Mouse (Mus musculus): ENCODE measurements around the gene Gstp1. TPM values are rescaled to one million over a fixed set of nuclear protein-coding genes. Genes with fewer than 3 reads are reported as not detected.

The Gstp1 gene
- polyA plus RNA-seq, 2 experiments from 2014 or later = 481 to 485 TPM

GRCm38 (mm10) chr19:4000119-4000900 lies 37.5 kb downstream of the Gstp1 start, which contains the start of the genes Nudt8 and Gm49405:
Gene Nudt8, plus strand, starts transcription at chr19:4000580.
Gene Gm49405, plus strand, starts transcription at chr19:4000626.
- peak; percentile 90 for ATAC-seq

- no peak for ATAC-seq
These were observed 38.6 kb downstream of the Gstp1 start for GRCm38 (mm10) chr19:3999121-3999730.

GRCm38 (mm10) chr19:3998335-3998734 lies 39.5 kb downstream of the Gstp1 start:
- ATAC-seq = no peak

GRCm38 (mm10) chr19:3997231-3997630 lies 40.6 kb downstream of the Gstp1 start:
- no peak for ATAC-seq

- ATAC-seq = no peak
These were observed 41.0 kb downstream of the Gstp1 start for GRCm38 (mm10) chr19:3996747-3997146.

GRCm38 (mm10) chr19:3996106-3996505 lies 41.7 kb downstream of the Gstp1 start:
- no peak for ATAC-seq

GRCm38 (mm10) chr19:3995505-3995904 lies 42.3 kb downstream of the Gstp1 start:
- ATAC-seq = no peak

GRCm38 (mm10) chr19:3994932-3995331 lies 42.9 kb downstream of the Gstp1 start:
- ATAC-seq = no peak

- no peak for ATAC-seq
These were observed 45.4 kb downstream of the Gstp1 start, which contains the start of gene Tbx10 for GRCm38 (mm10) chr19:3992416-3992815. Gene Tbx10, plus strand, starts transcription at chr19:3992752.

GRCm38 (mm10) chr19:3991966-3992365 lies 45.8 kb downstream of the Gstp1 start:
- no peak for ATAC-seq

- ATAC-seq = no peak
These were observed 46.2 kb downstream of the Gstp1 start for GRCm38 (mm10) chr19:3991562-3991961.

- ATAC-seq = no peak
These were observed 47.0 kb downstream of the Gstp1 start for GRCm38 (mm10) chr19:3990804-3991203.

GRCm38 (mm10) chr19:3988750-3989149 lies 49.0 kb downstream of the Gstp1 start:
- ATAC-seq = no peak

- ATAC-seq = no peak
These were observed 49.7 kb downstream of the Gstp1 start for GRCm38 (mm10) chr19:3988066-3988465.

GRCm38 (mm10) chr19:3986334-3986733 lies 51.5 kb downstream of the Gstp1 start, which contains the start of gene Acy3:
Gene Acy3, plus strand, starts transcription at chr19:3986570.
- no peak for ATAC-seq

Other genes with a start within 250 kb of the Gstp1 start
- gene Chka, start 186.2 kb downstream of the Gstp1 start, polyA plus RNA-seq (2017; shearing (Covaris generic)) = 1 to 10 TPM; 3.0 to 3.2 TPM
- gene Tcirg1, start 130.9 kb downstream of the Gstp1 start, polyA plus RNA-seq (2017; shearing (Covaris generic)) = 10 to 100 TPM; 36.2 to 70.0 TPM
- 100 to 1,000 TPM; 262 to 298 TPM for gene Ndufs8, start 125.2 kb downstream of the Gstp1 start, polyA plus RNA-seq (2017; shearing (Covaris generic))
- gene Aldh3b1, start 108.2 kb downstream of the Gstp1 start, polyA plus RNA-seq (2017; shearing (Covaris generic)) = under 1 TPM in 1 of 2 experiments, not detected in 1; 0.83 TPM
- gene Unc93b1, start 102.8 kb downstream of the Gstp1 start, polyA plus RNA-seq (2017; shearing (Covaris generic)) = 10 to 100 TPM; 17.1 to 21.8 TPM
- not detected for gene Aldh3b3, start 79.3 kb downstream of the Gstp1 start, polyA plus RNA-seq (2017; shearing (Covaris generic))
- gene Aldh3b2, start 65.7 kb downstream of the Gstp1 start, polyA plus RNA-seq (2017; shearing (Covaris generic)) = not detected
- gene Acy3, start 51.4 kb downstream of the Gstp1 start, polyA plus RNA-seq (2017; shearing (Covaris generic)) = 1 to 10 TPM; 1.2 to 1.6 TPM
- not detected for gene Tbx10, start 45.2 kb downstream of the Gstp1 start, polyA plus RNA-seq (2017; shearing (Covaris generic))
- gene Nudt8, start 37.4 kb downstream of the Gstp1 start, polyA plus RNA-seq (2017; shearing (Covaris generic)) = 10 to 100 TPM; 17.3 to 17.8 TPM
- gene Gm49405, start 37.4 kb downstream of the Gstp1 start, polyA plus RNA-seq (2017; shearing (Covaris generic)) = under 1 TPM; 0.19 to 0.42 TPM
- gene Doc2g, start 34.7 kb downstream of the Gstp1 start, polyA plus RNA-seq (2017; shearing (Covaris generic)) = 1 to 10 TPM in 1 of 2 experiments, under 1 TPM in 1; 0.45 to 1.5 TPM
- gene Ndufv1, start 25.2 kb downstream of the Gstp1 start, polyA plus RNA-seq (2017; shearing (Covaris generic)) = 100 to 1,000 TPM; 129 to 134 TPM
- gene Gstp2, start 8.0 kb upstream of the Gstp1 start, polyA plus RNA-seq (2017; shearing (Covaris generic)) = 10 to 100 TPM; 11.1 to 23.5 TPM
- 100 to 1,000 TPM; 202 to 218 TPM for gene Gstp3, start 21.6 kb upstream of the Gstp1 start, polyA plus RNA-seq (2017; shearing (Covaris generic))
- gene Cabp2, start 43.6 kb upstream of the Gstp1 start, polyA plus RNA-seq (2017; shearing (Covaris generic)) = not detected
- 100 to 1,000 TPM; 372 to 419 TPM for gene Cdk2ap2, start 59.2 kb upstream of the Gstp1 start, polyA plus RNA-seq (2017; shearing (Covaris generic))
- 10 to 100 TPM; 89.9 to 91.4 TPM for gene Pitpnm1, start 62.0 kb upstream of the Gstp1 start, polyA plus RNA-seq (2017; shearing (Covaris generic))
- 100 to 1,000 TPM; 171 to 215 TPM for gene Aip, start 87.9 kb upstream of the Gstp1 start, polyA plus RNA-seq (2017; shearing (Covaris generic))
- gene Gpr152, start 101.8 kb upstream of the Gstp1 start, polyA plus RNA-seq (2017; shearing (Covaris generic)) = not detected
- gene Cabp4, start 106.0 kb upstream of the Gstp1 start, polyA plus RNA-seq (2017; shearing (Covaris generic)) = 1 to 10 TPM; 1.1 to 1.4 TPM
- 100 to 1,000 TPM; 212 to 255 TPM for gene Coro1b, start 110.6 kb upstream of the Gstp1 start, polyA plus RNA-seq (2017; shearing (Covaris generic))
- gene Ptprcap, start 115.6 kb upstream of the Gstp1 start, polyA plus RNA-seq (2017; shearing (Covaris generic)) = 1,000 to 10,000 TPM; 1,013 to 1,027 TPM
- gene Rps6kb2, start 125.4 kb upstream of the Gstp1 start, polyA plus RNA-seq (2017; shearing (Covaris generic)) = 10 to 100 TPM; 21.9 to 25.0 TPM
- 1 to 10 TPM; 6.1 to 7.2 TPM for gene Carns1, start 137.5 kb upstream of the Gstp1 start, polyA plus RNA-seq (2017; shearing (Covaris generic))
- 100 to 1,000 TPM; 548 to 733 TPM for gene Tbc1d10c, start 153.3 kb upstream of the Gstp1 start, polyA plus RNA-seq (2017; shearing (Covaris generic))
- 1,000 to 10,000 TPM in 1 of 2 experiments, 100 to 1,000 TPM in 1; 945 to 1,075 TPM for gene Ppp1ca, start 154.1 kb upstream of the Gstp1 start, polyA plus RNA-seq (2017; shearing (Covaris generic))
- gene Rad9a, start 163.7 kb upstream of the Gstp1 start, polyA plus RNA-seq (2017; shearing (Covaris generic)) = 10 to 100 TPM; 37.7 to 40.3 TPM
- gene Clcf1, start 176.3 kb upstream of the Gstp1 start, polyA plus RNA-seq (2017; shearing (Covaris generic)) = 10 to 100 TPM; 19.7 to 29.7 TPM
- gene AC109138.7, start 176.4 kb upstream of the Gstp1 start, polyA plus RNA-seq (2017; shearing (Covaris generic)) = not detected
- gene Pold4, start 193.9 kb upstream of the Gstp1 start, polyA plus RNA-seq (2017; shearing (Covaris generic)) = 100 to 1,000 TPM; 117 to 151 TPM
- 10 to 100 TPM in 1 of 2 experiments, 1 to 10 TPM in 1; 8.8 to 11.4 TPM for gene Ssh3, start 231.2 kb upstream of the Gstp1 start, polyA plus RNA-seq (2017; shearing (Covaris generic))
- gene Ankrd13d, start 245.2 kb upstream of the Gstp1 start, polyA plus RNA-seq (2017; shearing (Covaris generic)) = 1 to 10 TPM; 1.5 to 2.1 TPM